Mouse (Mus musculus) right cerebral cortex, adult 18-20 months (tissue): ENCODE results near the gene Sept12.

Experiments used
- DNase-seq: peaks from one replicate; pipeline ENCODE4 v3.0.0; 2022; ENCODE audit warnings: mixed read lengths

Gene Sept12

GRCm38 (mm10) chr16:4997553-4997952 lies at the start of gene Sept12:
TSS of gene Sept12 (minus strand) at chr16:4997852.
- no peak for DNase-seq

- DNase-seq = no peak
Measured at GRCm38 (mm10) chr16:5045322-5045721, 47.7 kb upstream of the Sept12 start.

GRCm38 (mm10) chr16:5036649-5037234 lies 39.1 kb upstream of the Sept12 start:
- DNase-seq = no peak

- no peak for DNase-seq
Measured at GRCm38 (mm10) chr16:5035591-5035990, 37.9 kb upstream of the Sept12 start.

- DNase-seq = no peak
Measured at GRCm38 (mm10) chr16:5029847-5030246, 32.2 kb upstream of the Sept12 start.

GRCm38 (mm10) chr16:5024021-5024420 lies 26.4 kb upstream of the Sept12 start:
- no peak for DNase-seq

DNA sequence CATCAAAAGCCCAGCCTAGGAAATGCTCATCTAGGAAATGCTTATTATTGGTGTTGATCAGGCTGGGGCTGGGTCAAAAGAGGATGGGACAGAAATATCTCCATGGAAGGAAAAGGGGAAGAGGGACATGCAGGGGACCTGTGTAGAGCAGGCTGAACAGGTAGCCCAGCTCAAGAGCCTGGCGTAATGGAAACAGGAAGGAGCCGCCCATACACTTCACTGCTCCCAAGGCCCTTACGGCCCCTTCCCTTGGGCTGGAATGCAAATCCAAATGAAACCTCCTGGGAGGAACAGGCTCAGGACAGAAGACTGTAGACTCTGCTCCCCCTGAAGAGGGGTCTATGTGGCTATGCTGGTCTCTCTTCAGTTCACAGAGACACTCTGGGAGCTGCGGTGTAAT lies 16.9 kb upstream of the Sept12 start:
- no peak for DNase-seq

- peak; percentile 100 for DNase-seq
Measured at GRCm38 (mm10) chr16:5013054-5013838, 15.6 kb upstream of the Sept12 start, which contains the start of gene Rogdi. TSS of gene Rogdi (minus strand) at chr16:5013553.

DNA sequence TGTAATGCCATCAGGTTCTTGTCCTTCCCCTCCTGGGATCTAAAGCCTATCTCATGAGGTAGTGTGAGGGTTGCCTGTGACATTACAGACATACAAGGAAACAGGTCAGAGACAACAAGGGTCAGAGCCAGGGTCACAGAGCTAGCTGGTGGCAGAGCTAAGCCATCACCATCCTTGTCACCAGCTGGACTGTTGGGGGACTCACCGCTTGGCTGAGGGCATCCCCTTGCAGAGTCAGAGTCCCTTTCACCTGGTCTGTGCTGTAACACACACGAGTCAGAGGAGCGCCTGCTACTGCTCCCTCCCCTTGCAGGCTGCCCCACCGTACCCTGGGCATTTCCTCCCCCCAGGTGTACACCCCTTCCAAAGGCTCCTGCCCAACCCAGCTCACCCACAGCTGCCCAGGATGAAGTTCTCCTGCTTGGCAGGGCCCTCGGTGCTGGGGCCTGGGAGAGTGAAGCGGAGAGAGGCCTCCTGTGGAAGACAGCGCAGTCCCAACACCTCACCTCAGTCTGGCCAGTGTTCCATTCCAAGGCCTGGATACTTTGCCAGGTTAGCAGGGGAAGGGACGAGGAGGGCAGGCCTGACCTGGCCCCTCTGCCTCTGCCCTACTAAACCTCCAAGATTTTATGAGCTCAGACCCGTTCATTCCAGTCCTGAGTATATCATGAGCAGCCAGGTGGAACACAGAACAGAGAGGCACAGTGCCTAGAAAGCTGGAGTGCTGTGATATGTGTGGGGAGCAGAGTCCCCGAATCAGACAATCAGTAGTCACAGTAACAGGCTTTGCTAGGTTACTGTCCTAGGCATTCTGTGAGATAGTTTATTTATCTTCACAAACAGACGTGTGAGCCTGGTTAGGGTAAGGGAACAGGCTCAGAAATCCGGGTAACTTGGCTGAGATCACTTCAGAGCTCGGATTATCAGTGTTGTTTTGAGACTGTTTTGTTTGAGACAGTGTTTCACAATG lies 14.7 kb upstream of the Sept12 start:
- DNase-seq = no peak

DNA sequence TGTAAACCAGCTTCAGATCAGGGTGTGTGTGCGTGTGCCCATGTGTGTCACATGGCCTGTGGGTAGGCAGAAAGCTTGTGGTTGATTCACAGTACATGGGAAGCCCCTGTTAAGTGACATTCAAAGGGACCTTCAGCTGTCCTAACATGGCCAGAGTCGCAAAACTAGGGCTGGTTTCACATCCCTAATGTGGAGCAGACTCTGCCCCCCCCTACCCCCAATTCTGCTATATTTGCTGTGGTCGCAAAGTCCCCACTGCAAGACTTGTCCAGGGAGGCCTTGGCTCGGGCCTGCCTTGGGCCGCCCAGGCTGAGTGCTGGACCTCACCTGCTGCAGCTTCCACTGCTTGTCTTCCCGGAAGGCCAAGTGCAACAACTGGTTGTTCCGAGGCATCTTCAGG lies 13.6 kb upstream of the Sept12 start:
- no peak for DNase-seq

- no peak for DNase-seq
Measured at GRCm38 (mm10) chr16:5010371-5010935, 12.8 kb upstream of the Sept12 start.

GRCm38 (mm10) chr16:5008076-5008475 lies 10.4 kb upstream of the Sept12 start:
- DNase-seq = no peak

DNA sequence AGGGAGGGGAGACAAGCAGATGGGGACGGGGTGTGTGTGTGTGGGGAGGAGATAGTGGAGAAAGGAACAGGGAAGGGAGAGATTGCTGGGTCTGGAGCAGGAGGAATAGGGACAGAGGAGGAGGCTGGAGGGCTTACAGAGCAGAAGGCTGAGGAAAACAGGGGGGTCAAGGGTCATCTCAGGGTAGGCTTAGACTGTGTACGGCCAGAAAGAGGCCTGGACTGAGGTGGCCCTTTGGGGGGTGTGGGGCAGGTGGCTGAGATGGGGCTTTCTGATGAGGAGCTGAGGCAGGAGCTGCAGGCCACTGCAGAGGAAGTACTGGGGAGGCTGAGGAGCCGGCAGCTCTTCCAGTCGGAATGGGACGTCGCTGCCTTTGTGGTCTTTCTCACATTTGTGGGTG lies 9.8 kb upstream of the Sept12 start:
- DNase-seq = no peak

DNA sequence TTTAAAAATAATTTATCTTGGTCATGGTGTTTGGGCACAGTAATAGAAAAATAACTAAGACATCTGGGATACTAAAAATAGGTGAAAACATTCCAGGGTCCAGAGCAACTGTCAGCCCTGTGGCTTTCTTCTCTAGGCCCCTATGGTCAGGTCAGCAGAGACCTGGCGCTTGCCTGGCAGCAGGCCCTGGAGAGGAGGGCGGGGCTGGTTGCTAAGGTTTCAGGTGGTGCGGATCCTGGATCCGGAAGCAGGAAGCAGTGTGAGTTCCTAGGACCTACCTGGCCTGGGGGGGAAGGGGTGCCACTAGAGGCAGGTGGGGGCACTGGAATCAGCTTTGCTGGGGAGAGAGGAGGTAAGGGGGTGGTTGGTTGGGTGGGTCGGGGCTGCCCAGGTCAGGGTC lies 9.4 kb upstream of the Sept12 start, which contains the start of gene Smim22:
Gene Smim22, plus strand, starts transcription at position 222 of the 400 bp plus-strand sequence.
- no peak for DNase-seq

DNA sequence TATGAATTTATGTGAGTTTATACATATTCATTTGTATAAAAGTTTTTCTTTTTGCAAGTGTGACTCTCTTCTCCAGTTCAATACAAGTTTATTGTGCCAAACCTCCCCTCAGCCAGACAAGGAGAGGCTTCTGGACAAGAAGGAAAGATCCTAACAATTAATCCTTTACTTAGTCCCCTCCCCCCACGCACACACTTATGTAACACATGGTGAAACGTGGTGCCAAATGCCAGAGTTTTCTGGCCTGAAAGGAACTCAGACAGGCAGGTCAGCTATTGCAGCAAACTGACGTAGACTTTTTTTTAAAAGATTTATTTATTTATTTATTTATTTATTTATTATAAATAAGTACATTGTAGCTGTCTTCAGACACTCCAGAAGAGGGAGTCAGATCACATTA lies 3.0 kb upstream of the Sept12 start:
- no peak for DNase-seq

DNA sequence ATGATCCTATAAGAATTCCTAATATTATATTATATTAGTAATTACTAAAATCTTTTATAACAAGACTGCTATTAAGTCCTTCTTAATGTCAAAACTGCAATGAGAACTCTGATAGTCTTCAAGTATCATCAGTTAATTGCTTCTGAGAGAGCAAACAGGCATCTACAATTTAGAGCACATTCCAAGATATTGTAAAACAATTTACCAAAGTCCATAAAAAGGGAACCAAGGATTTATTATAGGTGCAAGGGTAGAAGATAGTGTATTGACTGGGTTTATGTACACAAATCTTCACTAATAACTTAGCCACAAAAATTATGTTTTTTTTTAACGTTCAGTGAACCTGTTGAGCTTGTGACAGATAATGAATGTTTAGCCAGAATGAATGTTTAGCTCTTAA lies 1.3 kb upstream of the Sept12 start:
- DNase-seq = no peak

GRCm38 (mm10) chr16:4993276-4993675 lies 4.4 kb downstream of the Sept12 start:
- DNase-seq = no peak

- no peak for DNase-seq
Measured at GRCm38 (mm10) chr16:4984717-4985116, 12.9 kb downstream of the Sept12 start.

- DNase-seq = no peak
Measured at GRCm38 (mm10) chr16:4979755-4980380, 17.8 kb downstream of the Sept12 start.

DNA sequence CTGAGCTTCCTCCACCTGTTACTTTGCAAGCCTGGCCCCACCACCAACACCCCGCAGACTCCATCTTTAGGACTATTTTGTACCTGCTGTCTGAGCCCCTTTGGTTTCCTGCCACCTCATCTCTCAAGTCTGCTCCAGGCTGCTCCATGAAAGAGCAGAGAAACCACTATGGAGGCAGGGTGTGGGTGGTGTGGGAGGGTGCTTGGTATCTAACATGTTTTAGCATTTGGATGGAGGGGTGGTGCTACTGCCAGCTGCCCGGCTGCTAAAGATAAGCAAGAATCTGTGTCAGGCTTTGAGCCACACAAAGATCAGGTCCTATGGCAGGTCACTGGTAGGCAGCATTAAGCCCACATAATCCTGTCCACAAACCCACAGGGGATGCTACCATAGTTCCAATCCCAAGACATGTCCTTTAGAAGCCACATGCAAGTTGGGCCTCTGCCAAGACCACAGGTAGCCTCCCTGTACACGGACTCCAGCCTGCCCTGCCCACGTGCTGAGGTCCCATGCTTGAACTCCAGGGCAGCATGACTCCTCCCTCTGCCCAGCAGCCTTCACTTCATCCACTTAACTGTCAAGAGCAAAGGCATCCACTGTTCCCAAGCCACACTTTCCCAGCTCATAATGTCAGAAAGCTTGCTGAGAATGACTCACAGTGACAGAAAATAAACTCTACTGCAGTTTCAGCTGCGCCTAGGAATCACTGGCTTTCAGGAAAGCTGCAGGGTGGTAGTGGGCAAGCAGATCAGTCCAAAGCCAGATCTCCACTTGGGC lies 19.2 kb downstream of the Sept12 start:
- DNase-seq = peak; percentile 67

DNA sequence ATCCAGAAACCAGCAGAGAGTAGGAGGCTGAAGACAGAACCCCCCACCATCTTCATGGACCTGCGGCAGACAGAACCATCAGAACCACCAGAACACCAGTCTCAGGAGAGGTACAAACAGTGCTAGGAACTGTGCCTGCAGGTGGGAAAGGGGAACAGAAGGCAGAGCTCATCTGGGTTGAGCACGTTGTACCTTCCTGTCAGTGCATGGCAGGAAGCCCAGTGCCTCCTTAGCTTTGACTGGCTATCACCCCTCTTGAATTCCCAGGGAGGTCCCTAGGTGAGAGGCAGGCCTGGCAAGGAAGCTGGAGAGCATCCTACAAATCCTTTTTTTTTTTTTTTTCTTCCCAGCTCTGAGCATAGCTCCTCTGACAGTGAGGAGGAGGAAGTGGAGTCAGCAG lies 21.5 kb downstream of the Sept12 start:
- peak; percentile 54 for DNase-seq

GRCm38 (mm10) chr16:4974521-4974920 lies 23.1 kb downstream of the Sept12 start:
- no peak for DNase-seq
